11 mouse cellular contexts compared by ENCODE assay signal in the genomic region with DNA sequence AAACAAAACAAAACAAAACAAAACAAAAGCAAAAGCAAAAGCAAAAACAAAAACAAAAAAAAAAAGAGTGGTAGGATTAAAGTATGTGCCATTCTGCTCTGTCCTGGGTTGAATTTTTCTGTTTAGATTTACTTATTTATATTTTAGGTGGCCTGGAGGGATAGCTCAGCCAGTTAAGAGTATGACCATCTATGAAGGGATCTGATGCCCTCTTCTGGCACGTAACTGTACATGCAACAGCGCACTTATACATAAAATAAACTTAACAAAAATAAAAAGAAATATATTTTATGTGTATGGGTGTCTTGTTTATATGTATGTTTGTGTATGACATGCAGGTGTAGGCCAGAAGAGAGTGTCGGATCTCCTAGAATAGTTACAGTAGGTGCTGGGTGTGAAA. TPM values are rescaled to one million over a fixed set of nuclear protein-coding genes. Genes with fewer than 3 reads are reported as not detected.
DNase-seq lines count a peak whose midpoint lies in the region; ATAC-seq and TF ChIP-seq lines count a peak whose summit lies in the region.
"Had no signal": no experiment of that assay in that cellular context is flagged by ENCODE, and none has a peak within 500 bp of the region (broad histone marks: within the 10 kb centered on the region; RNA-seq: fewer than 3 reads in every experiment).

No protein-coding gene starts in this region.

- H3K36me3 ChIP-seq in kidney, postnatal 0 days (ENCODE audit: insufficient read depth, low read length) = no peaks in the 10 kb centered on the region
- no peaks in the 10 kb centered on the region for H3K36me3 ChIP-seq in kidney, embryonic 15.5 days
- H3K36me3 ChIP-seq: midbrain, embryonic 13.5 days had no signal

- no peak overlapping the region for H3K4me2 ChIP-seq in kidney, postnatal 0 days (ENCODE audit: low read length)
- no peak overlapping the region for H3K4me2 ChIP-seq in kidney, embryonic 15.5 days
- H3K4me2 ChIP-seq: midbrain, embryonic 13.5 days had no signal

- H3K9ac ChIP-seq in kidney, postnatal 0 days (ENCODE audit: low read depth, low read length) = no peak overlapping the region
- H3K9ac ChIP-seq in kidney, embryonic 15.5 days = no peak overlapping the region
- H3K9ac ChIP-seq: midbrain, embryonic 13.5 days had no signal

- H3K4me3 ChIP-seq in kidney, postnatal 0 days (replicated peaks; ENCODE audit: low read depth, low read length) = no peak overlapping the region
- no peak overlapping the region for H3K4me3 ChIP-seq in kidney, embryonic 15.5 days (replicated peaks)
- H3K4me3 ChIP-seq: midbrain, embryonic 13.5 days had no signal

- DNase-seq in kidney, postnatal 0 days (ENCODE audit: low spot score) = peak; percentile 82
- DNase-seq in 3T3-L1 (ENCODE audit: low read depth, low spot score) = peak; percentile 72
- DNase-seq in embryo, embryonic 11.5 days (ENCODE audit: low read depth, low spot score) = peak; percentile 4
- no peak for DNase-seq in adrenal gland, postnatal 10 days
- no peak for DNase-seq in yolk sac, embryonic 10.5 days (ENCODE audit: low spot score)
- no peak for DNase-seq in urinary bladder, adult 2 months (ENCODE audit: low spot score)

- no peaks in the 10 kb centered on the region for H3K4me1 ChIP-seq in kidney, postnatal 0 days (replicated peaks; ENCODE audit: insufficient read depth, low read length)
- no peaks in the 10 kb centered on the region for H3K4me1 ChIP-seq in kidney, embryonic 15.5 days
- H3K4me1 ChIP-seq: midbrain, embryonic 13.5 days had no signal

- no peaks in the 10 kb centered on the region for H3K9me3 ChIP-seq in kidney, postnatal 0 days (replicated peaks; ENCODE audit: low read length)
- H3K9me3 ChIP-seq in kidney, embryonic 15.5 days (replicated peaks) = no peaks in the 10 kb centered on the region
- H3K9me3 ChIP-seq: midbrain, embryonic 13.5 days had no signal

- H3K27me3 ChIP-seq in kidney, postnatal 0 days (ENCODE audit: insufficient read depth, low read length) = no peaks in the 10 kb centered on the region
- 0 out of 2 replicates have a peak, but pooled peaks cover 5% of the 10 kb centered on the region for H3K27me3 ChIP-seq in kidney, embryonic 15.5 days
- H3K27me3 ChIP-seq: midbrain, embryonic 13.5 days had no signal

- ATAC-seq in kidney, postnatal 0 days (replicated peaks; ENCODE audit: low FRiP score, low read depth) = no peak
- ATAC-seq in kidney, embryonic 15.5 days (replicated peaks; ENCODE audit: low FRiP score) = no peak
- peak; percentile 75 for ATAC-seq in CD4-positive, CD25-positive, alpha-beta regulatory T cell, adult 4 months
- ATAC-seq: midbrain, embryonic 13.5 days had no signal

- no peak overlapping the region for H3K27ac ChIP-seq in kidney, postnatal 0 days
- H3K27ac ChIP-seq in kidney, embryonic 15.5 days = no peak overlapping the region
- H3K27ac ChIP-seq: midbrain, embryonic 13.5 days had no signal

- peak; percentile 82 for TF ChIP-seq CTCF in kidney, postnatal 0 days (IDR thresholded peaks at IDR 0.05; ENCODE audit: low read depth)

- WGBS in kidney, postnatal 0 days = 62% methylated on average over 3 of the region's 3 CpGs
- WGBS in kidney, embryonic 15.5 days = 60% methylated on average over 3 of the region's 3 CpGs

RNA-seq across cellular contexts. Expression of a gene that starts 8.0 kb away (rescaled TPM):
- not detected in 2 replicates for polyA plus RNA-seq in kidney, postnatal 0 days (2015; fragmentation: Nextera tagmentation; extraction: Ambion mirVana)
- polyA plus RNA-seq in kidney, embryonic 15.5 days (2015; fragmentation: Nextera tagmentation; extraction: Ambion mirVana) = not detected in 2 replicates
- 100 to 1,000 TPM in 1 of 2 experiments, 10 to 100 TPM in 1; 86.6 to 132 TPM for polyA plus RNA-seq in CD4-positive, CD25-positive, alpha-beta regulatory T cell, adult 4 months (2017; shearing (Covaris generic))
- total RNA-seq in adrenal gland, postnatal 10 days (2021) = 10 to 100 TPM; 13.5 to 36.1 TPM
- polyA plus RNA-seq in urinary bladder, adult 2 months (2012; rRNA removed) = 0.50 and 0.68 TPM in 2 replicates
- total RNA-seq: gastrocnemius, adult 8-10 months; layer of hippocampus, postnatal 14 days had no signal
- polyA plus RNA-seq: midbrain, embryonic 13.5 days had no signal

RNA-seq across cellular contexts. Expression of a gene that starts 20.6 kb away (rescaled TPM):
- 0.54 and 0.98 TPM in 2 replicates for polyA plus RNA-seq in kidney, postnatal 0 days (2015; fragmentation: Nextera tagmentation; extraction: Ambion mirVana)
- polyA plus RNA-seq in kidney, embryonic 15.5 days (2015; fragmentation: Nextera tagmentation; extraction: Ambion mirVana) = 0.55 and 0.66 TPM in 2 replicates
- 1 to 10 TPM in 1 of 2 experiments, under 1 TPM in 1; 0.58 to 1.2 TPM for polyA plus RNA-seq in CD4-positive, CD25-positive, alpha-beta regulatory T cell, adult 4 months (2017; shearing (Covaris generic))
- under 1 TPM; 0.36 to 0.45 TPM for total RNA-seq in adrenal gland, postnatal 10 days (2021)
- 8.8 and 9.2 TPM in 2 replicates for polyA plus RNA-seq in urinary bladder, adult 2 months (2012; rRNA removed)
- total RNA-seq: layer of hippocampus, postnatal 14 days had no signal

RNA-seq across cellular contexts. Expression of a gene that starts 28.6 kb away (rescaled TPM):
- 0.29 and 0.53 TPM in 2 replicates for polyA plus RNA-seq in kidney, postnatal 0 days (2015; fragmentation: Nextera tagmentation; extraction: Ambion mirVana)
- polyA plus RNA-seq in kidney, embryonic 15.5 days (2015; fragmentation: Nextera tagmentation; extraction: Ambion mirVana) = 0.33 and 0.95 TPM in 2 replicates
- polyA plus RNA-seq in CD4-positive, CD25-positive, alpha-beta regulatory T cell, adult 4 months (2017; shearing (Covaris generic)) = 100 to 1,000 TPM in 1 of 2 experiments, 10 to 100 TPM in 1; 91.5 to 117 TPM
- 1 to 10 TPM; 4.5 to 4.9 TPM for total RNA-seq in adrenal gland, postnatal 10 days (2021)
- polyA plus RNA-seq in urinary bladder, adult 2 months (2012; rRNA removed) = 2.6 and 3.5 TPM in 2 replicates
- total RNA-seq: gastrocnemius, adult 8-10 months had no signal

RNA-seq across cellular contexts. Expression of a gene that starts 42.7 kb away (rescaled TPM):
- polyA plus RNA-seq in kidney, postnatal 0 days (2015; fragmentation: Nextera tagmentation; extraction: Ambion mirVana) = 18.6 and 20.8 TPM in 2 replicates
- 25.6 and 26.5 TPM in 2 replicates for polyA plus RNA-seq in kidney, embryonic 15.5 days (2015; fragmentation: Nextera tagmentation; extraction: Ambion mirVana)
- polyA plus RNA-seq in CD4-positive, CD25-positive, alpha-beta regulatory T cell, adult 4 months (2017; shearing (Covaris generic)) = 10 to 100 TPM; 11.0 to 14.0 TPM
- 10 to 100 TPM; 38.3 to 44.9 TPM for total RNA-seq in adrenal gland, postnatal 10 days (2021)
- polyA plus RNA-seq in urinary bladder, adult 2 months (2012; rRNA removed) = 28.3 and 34.2 TPM in 2 replicates

Comparison
In these comparisons a context has a peak if more than half of its experiments do, and no peak if none do; other contexts are left out.
1. DNase-seq: peak in kidney, postnatal 0 days (single experiment), 3T3-L1 (single experiment) and embryo, embryonic 11.5 days (single experiment); none in adrenal gland, postnatal 10 days (single experiment), yolk sac, embryonic 10.5 days (single experiment) and urinary bladder, adult 2 months (single experiment).
2. RNA of a gene that starts 8.0 kb away (polyA plus RNA-seq): 86.6 to 132 TPM in CD4-positive, CD25-positive, alpha-beta regulatory T cell, adult 4 months; 0.50 to 0.68 TPM in urinary bladder, adult 2 months, not detected in kidney, embryonic 15.5 days and not detected in kidney, postnatal 0 days; every median in the first group is over 10 times any median in the second.
3. RNA of a gene that starts 28.6 kb away (polyA plus RNA-seq): 91.5 to 117 TPM in CD4-positive, CD25-positive, alpha-beta regulatory T cell, adult 4 months; 2.6 to 3.5 TPM in urinary bladder, adult 2 months, 0.33 to 0.95 TPM in kidney, embryonic 15.5 days and 0.29 to 0.53 TPM in kidney, postnatal 0 days; every median in the first group is over 10 times any median in the second.